Mouse (Mus musculus) small intestine, adult 2 months (tissue): ENCODE measurements around the gene Atp8a1.

Source experiments
- CTCF ChIP-seq: fragments of 200-500 bp; IDR thresholded peaks from 2 replicates; pipeline ENCODE4 v1.5.1; 2012; ENCODE audit warnings: low read depth, mild to moderate bottlenecking, control low read depth, inconsistent platforms, low read length, moderate library complexity, mixed read lengths; ENCODE audit not compliant: insufficient replicate concordance, insufficient read length; ENCODE audit errors: extremely low read depth
- POLR2A ChIP-seq: fragments of 200-500 bp; IDR thresholded peaks from 2 replicates; pipeline ENCODE4 v1.6.1; 2012; ENCODE audit warnings: low read depth, mild to moderate bottlenecking, control low read depth, inconsistent platforms, low read length, moderate library complexity

GRCm38 (mm10) chr5:67854963-67855606 lies 7.9 kb upstream of the Atp8a1 start:
- TF ChIP-seq CTCF, result no peak
- no peak for TF ChIP-seq POLR2A
